Mouse (Mus musculus): ENCODE data around the gene Hsd17b3.

Gene Hsd17b3

GRCm38 (mm10) chr13:64022786-64023468 is 66.1 kb downstream of the Hsd17b3 start:
- no peak for DNase-seq (ENCODE audit: low read depth, low spot score)

DNA sequence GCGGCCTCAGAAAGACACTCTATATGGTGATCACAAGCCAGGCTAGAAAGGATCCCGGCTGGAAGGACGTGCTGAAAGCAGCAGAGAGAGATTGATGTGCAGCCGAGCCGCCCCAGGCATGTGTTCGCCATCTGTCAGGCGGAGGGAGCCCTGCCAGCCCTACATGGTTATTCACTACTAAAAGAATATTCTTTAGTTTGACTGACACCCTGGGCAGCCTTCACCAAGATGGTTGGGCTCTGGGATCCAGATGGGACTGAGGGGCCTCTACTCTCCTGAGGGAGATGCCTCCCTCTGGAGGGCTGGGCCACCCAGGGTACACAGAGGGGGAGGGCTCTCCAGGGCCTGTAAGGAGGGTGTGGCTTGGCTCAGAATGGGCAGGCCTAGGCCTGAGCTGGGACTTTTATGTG is 68.1 kb downstream of the Hsd17b3 start:
- DNase-seq (ENCODE audit: low read depth, low spot score), result no peak

- DNase-seq (ENCODE audit: low read depth, low spot score), result no peak
Measured at GRCm38 (mm10) chr13:64018586-64019141, 70.4 kb downstream of the Hsd17b3 start.

- DNase-seq (ENCODE audit: low read depth, low spot score), result no peak
Measured at GRCm38 (mm10) chr13:64016048-64016447, 73.0 kb downstream of the Hsd17b3 start.

DNA sequence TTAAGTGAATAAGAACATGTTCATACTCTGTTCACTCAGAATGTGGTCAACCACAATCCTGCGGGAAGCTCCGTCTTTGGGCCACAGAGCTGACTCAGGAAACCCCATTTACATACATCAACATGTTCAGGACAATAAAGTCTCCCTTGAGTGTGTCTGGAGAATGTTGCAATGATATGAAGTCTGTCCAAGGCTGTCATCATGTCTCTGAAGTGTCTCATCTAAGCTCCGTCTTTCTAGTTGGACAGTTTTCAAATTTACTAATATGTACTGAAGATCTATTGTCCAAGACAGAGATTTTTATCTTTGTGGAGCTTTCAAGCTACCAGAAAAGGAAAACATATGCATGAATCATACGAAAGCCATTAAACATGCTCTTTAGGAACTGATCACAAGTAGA is 77.9 kb downstream of the Hsd17b3 start:
- no peak for DNase-seq (ENCODE audit: low read depth, low spot score)

Data from c-Kit-negative CD71-positive TER-119-positive erythroid progenitor cells, embryonic 14.5 days (primary cell).